Mouse (Mus musculus) forebrain, embryonic 15.5 days (tissue): Measurements from ENCODE around the gene Gpc1. TPM values are rescaled to one million over a fixed set of nuclear protein-coding genes. Genes with fewer than 3 reads are reported as not detected.
A peak's percentile ranks its signal among the peaks of the same experiment; 100 is the strongest.

ENCODE experiments used
- ATAC-seq: fragments of 200-750 bp; cut with Nextera tagmentation; replicated peaks from 2 replicates; pipeline ENCODE4 v1.8.0; 2017; ENCODE audit warnings: mild to moderate bottlenecking, moderate TSS enrichment, moderate library complexity
- H3K27ac ChIP-seq: fragments of 300-500 bp; sonication (generic); replicated peaks from 2 replicates; pipeline ENCODE4 v1.5.1; 2015; ENCODE audit warnings: mild to moderate bottlenecking, inconsistent platforms
- H3K27me3 ChIP-seq: fragments of 300-500 bp; sonication (generic); 2 replicates; pipeline ENCODE4 v1.6.1; 2015; ENCODE audit warnings: inconsistent platforms
- H3K36me3 ChIP-seq: fragments of 300-500 bp; sonication (generic); 2 replicates; pipeline ENCODE4 v1.6.1; 2015; ENCODE audit warnings: mild to moderate bottlenecking, inconsistent platforms
- H3K4me1 ChIP-seq: fragments of 300-500 bp; sonication (generic); 2 replicates; pipeline ENCODE4 v1.6.1; 2015; ENCODE audit warnings: inconsistent platforms
- H3K4me2 ChIP-seq: fragments of 300-500 bp; sonication (generic); replicated peaks from 2 replicates; pipeline ENCODE4 v1.6.1; 2015; ENCODE audit warnings: mild to moderate bottlenecking, inconsistent platforms
- H3K4me3 ChIP-seq: fragments of 300-500 bp; sonication (generic); 2 replicates; pipeline ENCODE4 v1.5.1; 2015; ENCODE audit warnings: mild to moderate bottlenecking, inconsistent platforms
- H3K9ac ChIP-seq: fragments of 300-500 bp; sonication (generic); replicated peaks from 2 replicates; pipeline ENCODE4 v1.6.1; 2015; ENCODE audit warnings: mild to moderate bottlenecking, inconsistent platforms
- H3K9me3 ChIP-seq: fragments of 300-500 bp; sonication (generic); 2 replicates; pipeline ENCODE4 v1.6.1; 2016; ENCODE audit warnings: inconsistent platforms
- WGBS: fragments of 180-500 bp; shearing (Covaris S2); methylation state at CpG from one replicate; pipeline ENCODE4 v1.1.7; 2015; ENCODE audit warnings: mixed read lengths; 5-methylcytosine and 5-hydroxymethylcytosine counted together
- polyA plus RNA-seq: library from polyadenylated mRNA; unstranded; fragments of >200 nt; fragmentation: Nextera tagmentation; extraction: Ambion mirVana; gene quantifications from 2 replicates; pipeline ENCODE4 v1.2.1, GENCODE M21; 2015

Gpc1 gene
- polyA plus RNA-seq, result 83.9 and 86.1 TPM in 2 replicates

DNA sequence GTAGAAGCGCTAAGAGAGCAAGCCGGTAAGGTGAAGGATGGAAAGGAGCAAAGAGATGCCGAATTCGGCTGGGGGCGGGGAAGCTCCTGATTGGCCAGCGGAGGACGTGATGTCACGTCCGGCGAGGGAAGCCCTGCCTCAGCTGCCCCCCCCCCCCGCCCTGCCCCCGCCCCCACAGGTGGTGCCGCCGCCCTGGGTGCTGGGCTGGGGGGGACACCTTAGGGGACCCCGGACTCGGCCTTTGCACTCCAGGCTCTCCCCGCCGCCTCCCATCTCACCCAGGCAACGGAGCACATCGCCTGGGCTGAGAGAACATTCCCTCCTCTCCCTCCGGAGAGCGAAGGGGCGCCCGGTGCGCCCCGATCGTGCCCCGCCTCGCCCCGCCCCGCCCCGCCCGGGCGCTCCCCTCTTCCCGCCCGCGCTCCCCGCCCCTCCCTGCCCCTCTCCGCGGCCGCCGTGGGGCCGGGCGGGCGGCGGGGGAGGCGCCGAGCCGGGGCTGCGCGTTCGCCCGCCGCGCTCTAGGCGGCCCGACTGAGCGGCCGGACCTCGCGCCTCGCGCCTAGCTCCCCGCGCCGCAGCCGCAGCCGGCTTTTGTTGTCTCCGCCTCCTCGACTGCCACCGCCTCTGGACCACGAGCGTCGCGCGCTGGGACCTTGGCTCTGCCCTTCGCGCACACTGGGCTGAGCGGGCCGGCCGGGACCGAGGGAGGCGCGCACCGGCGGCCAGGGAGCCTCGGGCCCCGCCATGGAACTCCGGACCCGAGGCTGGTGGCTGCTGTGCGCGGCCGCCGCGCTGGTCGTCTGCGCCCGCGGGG lies at the start of gene Gpc1:
TSS of gene Gpc1 (plus strand) at position 458 of the 814 bp plus-strand sequence.
- Histone ChIP-seq H3K27ac (peak within 1 kb of the TSS; percentile 97), H3K9me3 (no peaks in the 10 kb centered on the region), H3K36me3 (no peaks in the 10 kb centered on the region), H3K27me3 (no peaks in the 10 kb centered on the region), H3K4me3 (peak within 1 kb of the TSS; percentile 73), H3K4me2 (peak within 1 kb of the TSS; percentile 76), H3K4me1 (peaks cover 43% of the 10 kb centered on the region), H3K9ac (peak within 1 kb of the TSS; percentile 97)
- WGBS, result under 1% methylated on average over 71 of the region's 99 CpGs
- peak; percentile 84 for ATAC-seq

DNA sequence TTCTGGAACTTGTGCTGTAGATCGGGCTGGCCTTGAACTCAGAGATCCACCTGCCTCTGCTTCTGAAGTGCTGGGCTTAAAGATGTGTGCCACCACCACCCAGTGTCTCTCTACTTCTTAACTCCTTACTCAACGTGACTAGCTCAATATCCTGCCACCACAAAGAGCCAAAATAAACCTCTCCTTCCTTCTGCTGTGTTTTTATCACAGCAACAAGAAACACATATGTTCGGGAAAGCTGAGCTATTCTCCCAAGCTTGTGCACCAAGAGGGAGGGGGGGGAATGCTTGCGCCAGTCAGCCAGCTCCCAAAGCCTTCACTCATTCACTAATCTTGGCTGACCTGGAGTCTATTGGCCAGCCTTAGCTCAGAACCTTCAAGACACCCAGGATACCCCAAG lies 49.6 kb upstream of the Gpc1 start:
- no peak overlapping the region for H3K4me3 ChIP-seq
- H3K27ac ChIP-seq, result no peak overlapping the region
- WGBS, result 78% methylated on average over 4 of the region's 4 CpGs
- no peak overlapping the region for H3K9ac ChIP-seq
- H3K27me3 ChIP-seq, result no peaks in the 10 kb centered on the region
- H3K9me3 ChIP-seq, result no peaks in the 10 kb centered on the region
- H3K36me3 ChIP-seq, result no peaks in the 10 kb centered on the region
- ATAC-seq, result no peak
- no peak overlapping the region for H3K4me2 ChIP-seq
- H3K4me1 ChIP-seq, result no peaks in the 10 kb centered on the region

GRCm38 (mm10) chr1:92782587-92782986 lies 48.9 kb upstream of the Gpc1 start:
- Histone ChIP-seq H3K27me3 (no peaks in the 10 kb centered on the region), H3K4me1 (no peaks in the 10 kb centered on the region), H3K4me3 (no peak overlapping the region), H3K4me2 (no peak overlapping the region), H3K27ac (no peak overlapping the region), H3K9me3 (no peaks in the 10 kb centered on the region), H3K36me3 (no peaks in the 10 kb centered on the region), H3K9ac (no peak overlapping the region)
- no peak for ATAC-seq
- WGBS, result 77% methylated on average over 6 of the region's 6 CpGs

DNA sequence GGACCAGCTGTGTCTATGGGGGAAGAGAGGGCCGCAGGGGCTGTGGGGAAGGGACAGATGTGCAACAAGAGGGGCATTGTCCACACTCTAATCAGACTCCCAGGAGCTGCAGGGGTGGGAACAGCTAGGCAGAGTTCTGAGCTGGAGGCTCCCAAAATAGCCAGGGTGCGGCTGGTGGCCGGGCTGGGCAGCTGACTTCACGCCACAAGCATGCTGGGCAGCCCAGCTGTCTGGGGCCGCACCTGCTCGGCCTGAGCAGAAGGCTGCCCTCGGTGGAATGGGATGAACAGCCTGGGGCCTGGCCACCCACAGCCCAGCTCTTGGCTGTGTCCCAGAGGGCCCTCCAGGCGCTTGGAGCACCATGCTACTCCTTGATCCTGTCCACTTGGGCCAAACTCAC lies 44.2 kb upstream of the Gpc1 start:
- H3K27me3 ChIP-seq, result no peaks in the 10 kb centered on the region
- H3K27ac ChIP-seq, result no peak overlapping the region
- no peak overlapping the region for H3K9ac ChIP-seq
- 60% methylated on average over 8 of the region's 8 CpGs for WGBS
- no peaks in the 10 kb centered on the region for H3K36me3 ChIP-seq
- no peak overlapping the region for H3K4me2 ChIP-seq
- no peak overlapping the region for H3K4me3 ChIP-seq
- H3K9me3 ChIP-seq, result no peaks in the 10 kb centered on the region
- no peak for ATAC-seq
- peaks cover 11% of the 10 kb centered on the region for H3K4me1 ChIP-seq

DNA sequence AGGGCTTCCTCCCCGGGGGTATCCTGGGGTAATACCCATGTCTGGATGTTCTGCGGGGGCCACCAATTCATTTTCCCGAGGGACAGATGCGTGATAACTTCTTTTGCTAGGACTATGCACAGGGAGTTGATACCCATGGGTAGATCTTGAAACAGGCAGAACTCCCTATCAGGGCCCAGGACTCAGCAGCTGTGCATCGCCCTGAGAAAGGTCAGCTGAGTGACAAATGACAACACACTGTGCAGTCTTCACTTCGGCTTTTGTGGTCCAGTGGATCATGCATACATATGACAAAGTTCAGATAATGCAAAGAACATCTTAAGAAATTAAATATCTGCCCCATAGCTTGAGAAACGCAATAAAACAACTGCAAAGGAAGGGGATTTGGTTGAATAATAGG lies 43.4 kb upstream of the Gpc1 start:
- H3K36me3 ChIP-seq, result no peaks in the 10 kb centered on the region
- H3K4me3 ChIP-seq, result no peak overlapping the region
- H3K4me1 ChIP-seq, result peaks cover 11% of the 10 kb centered on the region
- WGBS, result 93% methylated on average over 7 of the region's 7 CpGs
- H3K4me2 ChIP-seq, result no peak overlapping the region
- no peaks in the 10 kb centered on the region for H3K9me3 ChIP-seq
- no peak for ATAC-seq
- no peak overlapping the region for H3K27ac ChIP-seq
- no peaks in the 10 kb centered on the region for H3K27me3 ChIP-seq
- no peak overlapping the region for H3K9ac ChIP-seq

GRCm38 (mm10) chr1:92790628-92791027 lies 40.8 kb upstream of the Gpc1 start:
- H3K27me3 ChIP-seq, result no peaks in the 10 kb centered on the region
- no peaks in the 10 kb centered on the region for H3K36me3 ChIP-seq
- peak overlapping the region; percentile 25; the same call in 1 of the 2 replicates for H3K4me2 ChIP-seq
- no peak overlapping the region for H3K27ac ChIP-seq
- no peak overlapping the region for H3K4me3 ChIP-seq
- 0 out of 2 replicates have a peak overlapping the region, but pooled peaks have one; percentile 13 for H3K9ac ChIP-seq
- peak; percentile 20; the same call in 1 of the 2 replicates for ATAC-seq
- no peaks in the 10 kb centered on the region for H3K9me3 ChIP-seq
- peaks cover 11% of the 10 kb centered on the region for H3K4me1 ChIP-seq
- WGBS, result 23% methylated on average over 7 of the region's 7 CpGs

GRCm38 (mm10) chr1:92791070-92791831 lies 40.2 kb upstream of the Gpc1 start:
- no peaks in the 10 kb centered on the region for H3K27me3 ChIP-seq
- H3K9me3 ChIP-seq, result no peaks in the 10 kb centered on the region
- peak; percentile 77 for ATAC-seq
- H3K9ac ChIP-seq, result 0 out of 2 replicates have a peak overlapping the region, but pooled peaks have one; percentile 13
- H3K4me1 ChIP-seq, result peaks cover 11% of the 10 kb centered on the region
- no peak overlapping the region for H3K27ac ChIP-seq
- H3K4me2 ChIP-seq, result peak overlapping the region; percentile 25; the same call in 1 of the 2 replicates
- H3K36me3 ChIP-seq, result no peaks in the 10 kb centered on the region
- no peak overlapping the region for H3K4me3 ChIP-seq
- 4% methylated on average over 10 of the region's 10 CpGs for WGBS

DNA sequence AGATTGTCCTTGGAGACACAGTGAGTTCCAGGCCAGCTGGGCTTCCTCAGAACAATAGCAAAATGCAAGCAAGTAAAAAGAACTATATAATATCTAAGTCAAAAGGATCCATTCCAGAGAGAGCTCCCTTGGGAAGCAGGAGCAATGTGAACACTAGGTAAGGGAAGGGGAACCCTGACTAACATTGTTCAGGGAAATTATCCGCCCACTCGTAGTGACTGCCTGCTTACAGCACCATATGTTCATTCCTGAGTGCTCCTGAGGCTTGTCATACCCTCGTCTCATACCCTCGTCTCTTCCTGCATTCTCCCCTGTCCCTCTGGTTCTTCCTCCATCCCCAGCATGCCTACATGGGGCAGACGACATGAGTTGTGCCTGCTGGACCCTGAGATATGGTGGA lies 37.7 kb upstream of the Gpc1 start:
- 66% methylated on average over 5 of the region's 5 CpGs for WGBS
- Histone ChIP-seq H3K27ac (no peak overlapping the region), H3K4me3 (no peak overlapping the region), H3K36me3 (no peaks in the 10 kb centered on the region), H3K27me3 (no peaks in the 10 kb centered on the region), H3K4me1 (peaks cover 11% of the 10 kb centered on the region), H3K9ac (no peak overlapping the region), H3K4me2 (no peak overlapping the region), H3K9me3 (no peaks in the 10 kb centered on the region)
- ATAC-seq, result no peak

- H3K27ac ChIP-seq, result no peak overlapping the region
- H3K9ac ChIP-seq, result no peak overlapping the region
- no peaks in the 10 kb centered on the region for H3K27me3 ChIP-seq
- H3K9me3 ChIP-seq, result no peaks in the 10 kb centered on the region
- ATAC-seq, result no peak
- 84% methylated on average over 2 of the region's 2 CpGs for WGBS
- H3K4me1 ChIP-seq, result no peaks in the 10 kb centered on the region
- no peak overlapping the region for H3K4me2 ChIP-seq
- H3K36me3 ChIP-seq, result no peaks in the 10 kb centered on the region
- no peak overlapping the region for H3K4me3 ChIP-seq
Measured at GRCm38 (mm10) chr1:92798425-92798824, 33.0 kb upstream of the Gpc1 start.

DNA sequence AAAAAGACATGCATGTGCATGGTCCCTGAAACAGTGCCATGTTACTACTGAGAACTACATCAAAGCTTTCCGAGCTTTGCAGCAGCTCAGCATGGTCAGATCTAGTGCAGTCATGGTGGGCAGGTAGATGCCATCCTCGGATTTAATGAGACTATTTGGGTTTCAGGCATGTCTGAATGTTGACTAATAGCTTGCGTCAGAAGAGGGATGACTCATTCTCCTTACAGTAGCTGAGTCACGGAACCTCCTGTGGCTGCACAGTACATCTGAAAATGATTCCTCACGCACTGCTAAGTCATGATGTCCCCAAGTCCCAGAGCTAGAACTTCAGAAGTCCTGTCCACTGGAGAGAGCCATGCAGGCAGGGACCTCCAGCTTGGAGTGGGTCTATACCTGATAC lies 31.8 kb upstream of the Gpc1 start:
- no peaks in the 10 kb centered on the region for H3K9me3 ChIP-seq
- H3K27ac ChIP-seq, result no peak overlapping the region
- H3K4me2 ChIP-seq, result no peak overlapping the region
- WGBS, result 85% methylated on average over 5 of the region's 5 CpGs
- no peaks in the 10 kb centered on the region for H3K27me3 ChIP-seq
- no peak overlapping the region for H3K9ac ChIP-seq
- H3K4me1 ChIP-seq, result no peaks in the 10 kb centered on the region
- no peaks in the 10 kb centered on the region for H3K36me3 ChIP-seq
- no peak for ATAC-seq
- no peak overlapping the region for H3K4me3 ChIP-seq

DNA sequence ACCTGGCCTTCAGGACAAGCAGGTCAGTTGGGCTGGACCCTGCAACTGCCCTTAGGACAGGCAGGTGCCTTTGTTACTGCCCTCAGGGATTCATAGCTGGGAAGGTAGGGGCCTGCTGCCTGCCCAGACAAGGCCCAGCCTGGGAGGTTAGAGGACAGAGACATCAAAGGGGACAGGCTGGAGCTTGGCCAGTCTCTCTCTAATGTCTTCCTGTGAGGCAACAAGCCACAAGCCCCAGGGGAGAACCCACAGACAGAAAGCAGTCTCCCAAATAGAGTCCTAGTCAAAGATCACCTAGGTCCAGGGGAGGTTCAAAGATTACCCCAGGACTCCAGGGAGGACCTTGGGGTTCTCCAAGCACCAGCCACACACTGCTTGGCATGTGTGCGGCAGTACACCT lies 29.1 kb upstream of the Gpc1 start:
- Histone ChIP-seq H3K27ac (no peak overlapping the region), H3K4me1 (no peaks in the 10 kb centered on the region), H3K27me3 (no peaks in the 10 kb centered on the region), H3K9ac (no peak overlapping the region), H3K4me2 (no peak overlapping the region), H3K9me3 (no peaks in the 10 kb centered on the region), H3K36me3 (no peaks in the 10 kb centered on the region), H3K4me3 (no peak overlapping the region)
- no peak for ATAC-seq
- WGBS, result 96% methylated on average over 1 of the region's 1 CpGs

DNA sequence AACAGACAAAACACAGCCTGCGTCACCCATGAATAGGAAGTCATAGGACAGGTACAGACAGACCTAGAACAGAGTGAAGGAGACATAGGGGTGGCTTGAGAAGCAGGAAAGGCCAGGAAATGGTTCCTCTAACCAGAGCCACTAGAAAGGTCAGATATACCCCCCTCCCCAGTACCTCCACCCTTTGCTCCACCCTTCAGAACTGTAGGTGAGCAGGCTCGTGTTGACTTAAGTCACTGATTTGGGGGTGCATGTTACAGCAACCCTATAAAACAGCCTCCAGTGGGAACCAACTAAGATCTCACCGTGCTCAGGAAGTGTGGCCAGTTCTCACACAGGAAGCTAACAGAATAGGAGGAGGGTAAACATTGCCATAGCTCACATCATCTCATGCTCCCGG lies 28.1 kb upstream of the Gpc1 start:
- ATAC-seq, result no peak
- Histone ChIP-seq H3K4me2 (no peak overlapping the region), H3K4me1 (no peaks in the 10 kb centered on the region), H3K27ac (no peak overlapping the region), H3K9ac (no peak overlapping the region), H3K4me3 (no peak overlapping the region), H3K9me3 (no peaks in the 10 kb centered on the region), H3K27me3 (no peaks in the 10 kb centered on the region), H3K36me3 (no peaks in the 10 kb centered on the region)
- 90% methylated on average over 4 of the region's 4 CpGs for WGBS
